Mouse (Mus musculus) Patski (cell line): ENCODE measurements around the gene Ccnd2. TPM values are rescaled to one million over a fixed set of nuclear protein-coding genes. Genes with fewer than 3 reads are reported as not detected.
A peak's percentile ranks its signal among the peaks of the same experiment; 100 is the strongest.

ENCODE experiments used
- ATAC-seq: fragments of 100-300 bp; one replicate; pipeline ENCODE4 v1.8.0; 2021
- CTCF ChIA-PET: fragments of 350-600 bp; sonication (Branson Sonifier 250); formaldehyde crosslinking; loops from one replicate; lab custom pipeline; 2022; ENCODE audit warnings: inconsistent platforms; lab: Charles Lee
- POLR2A ChIA-PET: fragments of 350-600 bp; sonication (Branson Sonifier 250); formaldehyde crosslinking; loops from one replicate; lab custom pipeline; 2022; ENCODE audit warnings: antibody characterized with exemption, inconsistent platforms; lab: Charles Lee
- DNase-seq: peaks from one replicate; pipeline ENCODE4 v3.0.0-alpha.2; 2011; ENCODE audit warnings: low read depth, low spot score
- H3K27me3 ChIP-seq: fragments of 371-371 bp; one replicate; pipeline ENCODE4 v1.5.1; 2021
- CTCF ChIP-seq: fragments of 100-300 bp; IDR thresholded peaks from one replicate; pipeline ENCODE4 v1.5.1; 2021
- in situ Hi-C: fragments of 300-500 bp; cut with MboI; formaldehyde crosslinking; loops from 3 replicates; pipeline ENCODE4 v1.11.1; 2018; ENCODE audit warnings: low pct_unique_long_range_greater_than_20kb, mixed read lengths
- polyA plus RNA-seq: library from polyadenylated mRNA; unstranded; gene quantifications from one replicate; pipeline ENCODE4 v1.2.3, GENCODE M21; 2021

The Ccnd2 gene
- polyA plus RNA-seq, 1 experiment from 2014 or later, result 89.6 TPM

- H3K27me3 ChIP-seq, result no peaks in the 10 kb centered on the region
- ATAC-seq (no peak), DNase-seq (no peak)
- ChIA-PET CTCF (interaction anchor here (0.6 to 2.7 kb wide), 12 partner anchors 13 to 300 kb away, joined by 3 to 26 read pairs (median 6); partner anchors contain the start of gene Parp11), POLR2A (interaction anchor here (0.6 to 0.8 kb wide), 3 partner anchors 11 to 275 kb away, joined by 3 read pairs; no protein-coding TSS in a partner anchor)
- no peak for TF ChIP-seq CTCF
- in situ Hi-C loops, result loop anchor here (5.0 kb wide), 3 partner anchors 179 to 299 kb away; partner anchors contain the start of gene Parp11
These were observed 3.3 kb downstream of the Ccnd2 start for GRCm38 (mm10) chr6:127148526-127149302.

GRCm38 (mm10) chr6:127147665-127148064 is 4.3 kb downstream of the Ccnd2 start:
- DNase-seq (peak; percentile 50), ATAC-seq (peak; percentile 34)
- in situ Hi-C loops, result loop anchor here (5.0 kb wide), 3 partner anchors 180 to 300 kb away; partner anchors contain the start of gene Parp11
- TF ChIP-seq CTCF, result no peak
- POLR2A ChIA-PET, result interaction anchor here (0.6 kb wide), 1 partner anchor 9 kb away, joined by 3 read pairs; no protein-coding TSS in a partner anchor
- H3K27me3 ChIP-seq, result no peaks in the 10 kb centered on the region
- CTCF ChIA-PET, result interaction anchor here (0.6 to 2.7 kb wide), 15 partner anchors 12 to 301 kb away, joined by 3 to 26 read pairs (median 4); partner anchors contain the start of gene Parp11

GRCm38 (mm10) chr6:127146322-127146947 is 5.6 kb downstream of the Ccnd2 start:
- ChIA-PET POLR2A (interaction anchor here (0.6 to 1.3 kb wide), 6 partner anchors 16 to 1470 kb away, joined by 3 to 5 read pairs (median 3); no protein-coding TSS in a partner anchor), CTCF (interaction anchor here (1.0 to 2.5 kb wide), 5 partner anchors 181 to 302 kb away, joined by 3 to 22 read pairs (median 8); no protein-coding TSS in a partner anchor)

GRCm38 (mm10) chr6:127145464-127146190 is 6.4 kb downstream of the Ccnd2 start:
- in situ Hi-C loops, result loop anchor here (5.0 kb wide), 3 partner anchors 182 to 302 kb away; partner anchors contain the start of gene Parp11
- ChIA-PET CTCF (interaction anchor here (1.0 to 2.3 kb wide), 2 partner anchors 179 to 234 kb away, joined by 3 to 6 read pairs; no protein-coding TSS in a partner anchor), POLR2A (interaction anchor here (0.6 to 1.3 kb wide), 2 partner anchors 16 to 1283 kb away, joined by 3 to 4 read pairs; no protein-coding TSS in a partner anchor)
- no peak for TF ChIP-seq CTCF
- DNase-seq (no peak), ATAC-seq (no peak)
- H3K27me3 ChIP-seq, result no peaks in the 10 kb centered on the region

More at GRCm38 (mm10) chr6:127146322-127146947, 5.6 kb downstream of the Ccnd2 start:
- DNase-seq (no peak), ATAC-seq (no peak)
- no peak for TF ChIP-seq CTCF
- in situ Hi-C loops, result loop anchor here (5.0 kb wide), 3 partner anchors 181 to 301 kb away; partner anchors contain the start of gene Parp11
- no peaks in the 10 kb centered on the region for H3K27me3 ChIP-seq

- DNase-seq (no peak), ATAC-seq (no peak)
- H3K27me3 ChIP-seq, result no peaks in the 10 kb centered on the region
- ChIA-PET CTCF (interaction anchor here (1.2 to 2.8 kb wide), 6 partner anchors 180 to 309 kb away, joined by 3 to 13 read pairs (median 6); partner anchors contain the start of gene Parp11), POLR2A (no interaction called here)
- in situ Hi-C loops, result no loop called here
- no peak for TF ChIP-seq CTCF
These were observed 8.3 kb downstream of the Ccnd2 start for GRCm38 (mm10) chr6:127143576-127144288.

GRCm38 (mm10) chr6:127143124-127143520 is 8.9 kb downstream of the Ccnd2 start:
- no peak for TF ChIP-seq CTCF
- ATAC-seq (no peak), DNase-seq (no peak)
- in situ Hi-C loops, result no loop called here
- ChIA-PET CTCF (interaction anchor here (0.8 to 2.8 kb wide), 7 partner anchors 181 to 319 kb away, joined by 3 to 13 read pairs (median 6); partner anchors contain the start of gene Parp11), POLR2A (no interaction called here)
- no peaks in the 10 kb centered on the region for H3K27me3 ChIP-seq

- CTCF ChIA-PET, result interaction anchor here (0.8 to 2.8 kb wide), 14 partner anchors 9 to 897 kb away, joined by 3 to 13 read pairs (median 4); partner anchors contain the start of gene Parp11
- peak; percentile 75 for ATAC-seq
These were observed 9.6 kb downstream of the Ccnd2 start for GRCm38 (mm10) chr6:127142154-127143123.

GRCm38 (mm10) chr6:127138962-127139361 is 13.0 kb downstream of the Ccnd2 start:
- no peak for TF ChIP-seq CTCF
- POLR2A ChIA-PET, result interaction anchor here (0.6 kb wide), 2 partner anchors 127 to 216 kb away, joined by 3 to 6 read pairs; no protein-coding TSS in a partner anchor
- H3K27me3 ChIP-seq, result no peaks in the 10 kb centered on the region
- no peak for DNase-seq
- CTCF ChIA-PET, result no interaction called here
- in situ Hi-C loops, result no loop called here
- ATAC-seq, result no peak

More at GRCm38 (mm10) chr6:127142154-127143123, 9.6 kb downstream of the Ccnd2 start:
- no peak for TF ChIP-seq CTCF
- DNase-seq, result no peak
- H3K27me3 ChIP-seq, result no peaks in the 10 kb centered on the region
- in situ Hi-C loops, result no loop called here
- POLR2A ChIA-PET, result no interaction called here
